Mouse (Mus musculus): ENCODE measurements around the gene Mcf2l.

Gene Mcf2l

GRCm38 (mm10) chr8:12994468-12994867, 120.9 kb downstream of the Mcf2l start:
- DNase-seq (ENCODE audit: low spot score), result no peak

DNA sequence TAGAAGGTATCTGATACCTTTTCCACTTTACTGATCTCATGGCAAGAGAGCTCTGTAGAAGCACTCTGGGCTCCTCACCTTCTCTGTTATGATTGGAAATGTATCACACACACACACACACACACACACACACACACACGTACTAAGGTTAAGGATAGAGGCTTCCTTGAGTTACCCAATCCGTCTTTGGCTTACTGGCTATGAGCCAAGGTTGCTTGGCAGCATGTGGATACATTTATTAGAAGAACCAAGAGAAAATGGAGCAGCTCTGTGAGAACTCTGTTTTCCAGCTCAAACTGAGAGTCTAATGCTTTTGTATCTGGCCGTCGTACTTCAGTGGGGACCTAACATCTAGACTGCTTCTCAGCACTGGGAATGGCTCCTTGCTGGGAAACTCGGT, 121.9 kb downstream of the Mcf2l start:
- no peak for DNase-seq (ENCODE audit: low spot score)

DNA sequence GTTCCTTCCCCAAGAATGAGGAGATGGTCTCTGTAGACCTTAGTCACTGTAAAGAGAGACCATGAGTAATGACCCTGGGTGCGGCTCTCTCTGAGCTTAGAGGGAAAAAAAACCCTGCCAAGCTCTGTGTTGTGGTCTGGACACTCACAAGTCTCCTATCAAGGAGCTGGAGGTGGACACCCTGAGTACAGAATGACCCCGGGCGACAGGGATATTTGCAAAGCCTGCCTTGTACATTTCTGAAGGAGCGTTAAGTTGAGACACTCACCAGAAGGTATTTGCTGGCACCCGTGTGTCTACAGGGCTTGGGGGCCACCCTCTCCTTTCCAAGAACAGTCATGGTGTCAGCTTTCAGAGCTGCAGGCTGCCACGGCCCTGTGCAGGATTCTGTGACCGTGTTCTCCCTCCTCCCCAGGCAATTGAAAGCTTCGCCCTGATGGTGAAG, 123.2 kb downstream of the Mcf2l start:
- peak; percentile 32 for DNase-seq (ENCODE audit: low spot score)

DNA sequence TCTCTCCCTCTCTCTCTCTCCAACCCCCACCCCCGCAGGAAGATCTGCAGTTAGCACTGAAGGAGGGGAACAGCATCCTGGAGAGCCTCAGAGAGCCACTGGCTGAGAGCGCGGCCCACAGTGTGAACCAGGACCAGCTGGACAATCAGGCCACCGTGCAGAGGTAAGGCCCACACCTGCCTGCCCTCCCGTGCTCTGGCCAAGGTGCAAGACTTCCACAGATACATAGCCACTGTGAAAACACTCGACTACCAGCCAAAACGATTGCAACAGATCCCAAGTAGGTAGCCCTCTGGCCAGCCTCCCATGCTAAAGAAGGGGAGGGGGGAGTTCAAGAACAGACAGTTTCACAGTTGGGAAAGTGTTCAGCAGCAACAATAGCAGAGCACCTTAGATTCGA, 124.7 kb downstream of the Mcf2l start:
- no peak for DNase-seq (ENCODE audit: low spot score)

DNA sequence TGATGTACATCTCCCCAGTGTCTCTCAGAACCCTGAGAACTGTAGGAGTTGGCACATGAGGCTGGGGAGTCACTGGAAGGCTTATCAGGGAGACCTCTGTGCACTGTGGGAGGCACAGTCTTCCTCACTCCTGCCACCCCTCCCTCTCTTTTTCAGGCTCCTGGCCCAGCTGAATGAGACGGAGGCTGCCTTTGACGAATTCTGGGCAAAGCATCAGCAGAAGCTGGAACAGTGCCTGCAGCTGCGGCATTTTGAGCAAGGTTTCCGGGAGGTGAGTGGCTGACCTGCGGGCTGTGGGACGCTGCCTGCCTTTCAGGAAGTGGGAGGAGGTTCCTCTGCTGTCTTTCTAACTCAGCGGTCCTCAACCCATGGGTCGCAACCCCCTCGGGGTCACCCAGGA, 126.2 kb downstream of the Mcf2l start:
- no peak for DNase-seq (ENCODE audit: low spot score)

DNA sequence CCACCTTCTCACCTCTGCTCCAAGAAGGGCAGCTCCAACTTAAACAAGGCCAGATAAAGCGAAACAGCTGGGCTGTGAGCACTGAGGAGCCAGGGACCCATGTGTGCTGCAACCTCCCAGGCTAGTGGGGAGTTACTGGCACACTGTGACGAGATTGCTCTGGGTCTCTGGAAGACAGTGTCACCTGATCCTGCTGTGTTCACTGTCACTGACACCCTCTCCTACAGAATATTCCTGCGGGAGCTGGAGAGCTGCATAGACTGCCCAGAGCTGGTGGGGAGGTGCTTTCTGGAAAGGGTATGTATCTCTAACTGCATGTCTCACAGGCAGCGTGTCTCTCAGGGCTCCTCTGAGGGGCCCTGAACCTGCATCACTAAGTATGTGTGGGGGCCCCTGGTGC, 133.9 kb downstream of the Mcf2l start:
- DNase-seq (ENCODE audit: low spot score), result no peak

GRCm38 (mm10) chr8:13010313-13010712, 136.7 kb downstream of the Mcf2l start:
- DNase-seq (ENCODE audit: low spot score), result peak; percentile 19

GRCm38 (mm10) chr8:13019560-13019959, 146.0 kb downstream of the Mcf2l start:
- no peak for DNase-seq (ENCODE audit: low spot score)

DNA sequence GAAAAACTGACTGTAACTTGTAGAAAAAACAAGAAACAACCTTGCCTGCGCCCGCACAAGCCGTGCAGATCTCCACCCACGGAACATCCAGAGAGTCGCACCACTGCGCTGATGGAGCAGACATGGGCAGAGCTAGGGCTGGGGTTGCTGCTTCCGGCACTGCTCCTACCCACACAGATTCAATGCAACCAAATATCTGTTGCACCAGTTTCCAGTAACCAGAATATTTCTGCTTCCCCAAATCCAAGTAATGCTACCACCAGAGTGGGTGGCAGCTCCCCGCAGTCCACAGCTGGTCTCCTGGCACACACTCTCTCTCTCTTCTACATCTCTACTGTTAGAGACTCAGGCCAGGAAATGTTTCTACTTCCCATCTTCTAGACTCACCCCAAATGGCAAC, 148.2 kb downstream of the Mcf2l start:
- no peak for DNase-seq (ENCODE audit: low spot score)

DNA sequence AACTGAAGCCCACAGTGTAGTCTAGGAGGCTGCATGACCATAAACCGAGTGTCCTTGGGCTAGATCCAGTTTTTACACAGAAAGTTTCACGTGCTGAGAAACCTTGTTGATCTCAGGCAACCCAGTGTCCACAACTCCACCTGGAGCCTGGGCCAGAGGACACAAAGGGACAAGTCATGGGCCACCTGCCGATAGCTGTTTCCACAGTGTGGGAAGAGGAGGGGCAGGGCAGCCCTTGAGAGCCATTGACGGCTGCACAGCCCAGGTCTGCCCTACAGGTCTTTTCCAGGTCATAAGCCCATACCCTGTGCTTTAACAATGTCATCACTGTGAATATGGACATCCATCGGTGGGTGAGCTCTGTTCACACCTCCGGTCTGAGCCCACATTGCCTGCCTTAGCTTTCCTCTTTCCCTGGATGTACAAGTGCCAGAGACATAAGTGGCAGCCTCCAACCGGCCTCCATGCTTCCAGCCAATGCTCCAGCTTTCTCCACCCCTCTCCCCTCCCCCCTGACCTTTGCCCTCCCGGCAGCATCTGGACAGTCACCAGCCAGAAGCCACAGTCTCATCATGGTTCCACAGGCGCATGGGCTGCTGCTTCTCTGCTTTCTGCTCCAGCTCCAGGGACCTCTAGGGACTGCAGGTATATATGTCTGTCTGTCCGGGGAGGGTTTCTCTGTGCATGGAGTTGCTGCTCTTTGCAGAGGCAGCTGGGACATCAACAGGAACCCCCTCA, 152.1 kb downstream of the Mcf2l start, which contains the start of gene F7:
Gene F7, plus strand, starts transcription at position 548 of the 738 bp plus-strand sequence.
- peak; percentile 43 for DNase-seq (ENCODE audit: low spot score)

DNA sequence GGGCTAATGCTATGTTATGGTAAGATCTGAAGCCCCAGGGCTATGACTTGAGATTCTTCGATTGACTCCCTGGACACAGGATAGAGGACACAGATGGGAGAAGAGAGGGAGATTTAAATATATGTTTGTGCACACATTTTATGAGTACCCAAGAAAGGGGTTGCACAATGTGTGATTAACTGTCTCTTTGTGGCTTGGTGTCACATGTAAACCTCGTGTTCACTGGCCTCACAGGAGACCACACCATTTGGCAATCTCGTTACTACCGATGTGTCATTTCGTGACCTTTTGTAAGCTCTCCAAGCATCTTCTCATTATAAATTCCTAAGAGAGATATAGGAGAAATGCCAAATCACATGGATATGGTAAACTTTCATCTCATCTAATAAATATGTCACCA, 154.0 kb downstream of the Mcf2l start:
- DNase-seq (ENCODE audit: low spot score), result no peak

- no peak for DNase-seq (ENCODE audit: low spot score)
Observed at GRCm38 (mm10) chr8:13028482-13028881, 154.9 kb downstream of the Mcf2l start.

GRCm38 (mm10) chr8:13036346-13036812, 162.8 kb downstream of the Mcf2l start:
- DNase-seq (ENCODE audit: low spot score), result no peak

GRCm38 (mm10) chr8:13037015-13037414, 163.4 kb downstream of the Mcf2l start, which contains the start of gene F10:
F10 (plus strand) TSS chr8:13037308.
- no peak for DNase-seq (ENCODE audit: low spot score)

- no peak for DNase-seq (ENCODE audit: low spot score)
Observed at GRCm38 (mm10) chr8:13037569-13037968, 164.0 kb downstream of the Mcf2l start.

- DNase-seq (ENCODE audit: low spot score), result no peak
Observed at GRCm38 (mm10) chr8:13039054-13039453, 165.4 kb downstream of the Mcf2l start.

DNA sequence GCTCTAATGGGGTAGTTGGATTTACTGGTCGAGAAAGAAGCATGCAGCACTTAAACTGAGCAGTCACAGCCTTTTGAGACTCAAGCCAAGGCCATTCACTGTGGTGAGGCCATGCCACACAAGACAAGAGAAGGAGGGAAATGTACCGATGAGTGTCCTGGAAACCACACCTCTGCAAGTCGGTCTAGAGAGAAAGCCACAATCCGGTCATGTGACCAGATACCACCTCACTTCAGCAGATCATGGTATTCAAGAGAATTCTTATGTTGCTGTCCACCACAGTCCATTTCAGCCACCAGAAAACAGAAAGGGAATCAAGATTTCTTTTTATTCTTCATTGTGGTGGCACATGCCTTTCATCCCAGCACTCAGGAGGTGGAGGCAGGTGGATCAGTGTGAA, 167.9 kb downstream of the Mcf2l start:
- DNase-seq (ENCODE audit: low spot score), result no peak

GRCm38 (mm10) chr8:13047652-13048051, 174.0 kb downstream of the Mcf2l start:
- DNase-seq (ENCODE audit: low spot score), result no peak

GRCm38 (mm10) chr8:13050550-13050949, 176.9 kb downstream of the Mcf2l start:
- no peak for DNase-seq (ENCODE audit: low spot score)

DNA sequence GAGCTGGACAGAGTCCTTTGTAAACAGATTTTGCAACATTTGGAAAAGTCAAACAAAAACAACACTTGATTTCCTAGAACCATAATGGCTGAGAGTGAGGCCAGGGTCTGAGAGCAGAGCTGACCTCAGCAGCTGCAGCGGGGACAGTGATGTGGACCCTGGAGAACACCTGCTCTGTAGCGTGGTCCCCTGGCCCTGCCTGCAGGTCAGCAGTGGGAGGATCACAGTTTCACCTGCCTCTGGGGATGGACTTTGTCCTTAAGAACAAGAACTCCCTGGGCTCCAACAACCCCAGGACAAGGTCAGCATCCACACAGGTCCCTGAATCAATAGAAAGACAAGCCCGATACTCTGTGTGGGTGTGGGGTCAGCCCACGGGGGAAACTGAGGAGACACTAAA, 183.7 kb downstream of the Mcf2l start:
- no peak for DNase-seq (ENCODE audit: low spot score)

- DNase-seq (ENCODE audit: low spot score), result no peak
Observed at GRCm38 (mm10) chr8:13060441-13061150, 187.0 kb downstream of the Mcf2l start, which contains the start of gene Proz. Proz (plus strand) TSS chr8:13060914.

- DNase-seq (ENCODE audit: low spot score), result no peak
Observed at GRCm38 (mm10) chr8:13063112-13063511, 189.5 kb downstream of the Mcf2l start.

All from embryo, embryonic 10 days (tissue).